Mouse (Mus musculus): ENCODE data around the gene Acvrl1.

DNA sequence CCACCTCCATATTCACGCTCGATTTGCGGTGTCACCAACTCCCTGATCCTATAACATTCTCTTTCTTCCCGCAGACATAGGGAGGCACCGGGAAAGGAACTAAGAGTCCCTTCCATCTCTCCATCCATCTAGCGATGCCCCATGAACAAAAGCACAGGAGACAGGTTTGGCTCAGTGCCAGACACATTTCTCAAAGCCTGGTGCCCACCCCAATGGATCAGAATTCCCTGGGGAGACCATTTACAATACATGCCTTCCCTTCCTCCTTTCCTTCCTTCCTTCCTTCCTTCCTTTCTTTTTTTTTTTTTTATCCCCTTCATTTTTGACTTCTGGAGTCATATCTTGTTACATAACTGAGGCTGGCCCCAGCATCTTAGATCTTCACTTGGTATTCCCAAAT is 3.7 kb downstream of the Acvrl1 start:
- TF ChIP-seq CTCF (IDR thresholded peaks at IDR 0.05; ENCODE audit: control insufficient read depth, insufficient read depth, insufficient replicate concordance, low read depth, low read length) (no peak), POLR2A (IDR thresholded peaks at IDR 0.05; ENCODE audit: control insufficient read depth, low read depth, low read length) (no peak)

Measured in testis, adult 2 months (tissue).